Mouse (Mus musculus) right cerebral cortex, postnatal 4 days (tissue): ENCODE measurements at regions not wholly inside any gene's neighbourhood (a gene's known extent, or its start where the extent isn't known, plus 50 kb on each side); places are given as distances from the start of the nearest gene placed in this dataset.

ENCODE experiments used
- DNase-seq: peaks from one replicate; pipeline ENCODE4 v3.0.0-alpha.2; 2022

DNA sequence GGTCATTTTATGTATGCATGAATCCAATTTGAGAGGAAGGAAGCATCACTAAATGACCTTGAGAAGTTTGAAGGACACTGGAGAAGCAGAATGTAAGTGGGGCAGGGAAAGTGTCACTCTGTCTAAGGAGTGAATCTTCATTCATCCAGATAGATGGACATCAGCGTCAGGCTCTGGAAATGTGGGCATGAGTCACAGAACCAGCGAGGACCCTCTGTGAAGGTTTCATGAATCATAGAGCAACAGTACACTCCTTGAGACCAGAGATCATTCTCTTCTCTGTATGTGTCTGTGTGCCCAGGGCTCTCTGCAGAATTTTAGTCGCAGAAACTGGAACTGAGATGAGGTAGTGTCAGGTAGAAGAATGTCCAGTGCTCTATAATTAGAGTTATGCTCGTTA, 62.4 kb upstream of the Lypd6 start:
- no peak for DNase-seq

GRCm38 (mm10) chr2:50004674-50005527, 61.3 kb upstream of the Lypd6 start:
- no peak for DNase-seq

DNA sequence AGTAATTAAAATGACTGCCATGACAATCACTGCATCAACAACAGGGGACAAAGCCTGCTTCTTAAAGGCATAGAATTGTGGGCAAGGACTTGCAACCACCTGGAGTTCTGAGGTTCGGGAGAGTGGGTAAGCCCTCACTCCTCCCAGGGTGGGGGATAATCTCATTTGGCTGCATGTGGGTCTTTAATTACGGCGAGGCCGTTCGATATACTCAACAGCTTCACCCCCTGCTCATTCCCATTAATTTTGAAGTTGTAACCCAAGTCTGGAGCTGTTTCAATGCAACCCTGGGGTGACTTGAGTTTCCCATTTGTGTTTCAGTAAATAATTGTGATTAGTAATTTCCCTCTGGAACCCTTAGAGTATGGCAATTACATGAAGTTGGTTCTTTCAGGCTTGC, 57.9 kb upstream of the Lypd6 start:
- DNase-seq, result no peak

- no peak for DNase-seq
Measured at GRCm38 (mm10) chr2:50010409-50010808, 55.8 kb upstream of the Lypd6 start.

- DNase-seq, result no peak
Measured at GRCm38 (mm10) chr2:50012303-50012702, 53.9 kb upstream of the Lypd6 start.

- no peak for DNase-seq
Measured at GRCm38 (mm10) chr2:50013248-50013647, 53.0 kb upstream of the Lypd6 start.

DNA sequence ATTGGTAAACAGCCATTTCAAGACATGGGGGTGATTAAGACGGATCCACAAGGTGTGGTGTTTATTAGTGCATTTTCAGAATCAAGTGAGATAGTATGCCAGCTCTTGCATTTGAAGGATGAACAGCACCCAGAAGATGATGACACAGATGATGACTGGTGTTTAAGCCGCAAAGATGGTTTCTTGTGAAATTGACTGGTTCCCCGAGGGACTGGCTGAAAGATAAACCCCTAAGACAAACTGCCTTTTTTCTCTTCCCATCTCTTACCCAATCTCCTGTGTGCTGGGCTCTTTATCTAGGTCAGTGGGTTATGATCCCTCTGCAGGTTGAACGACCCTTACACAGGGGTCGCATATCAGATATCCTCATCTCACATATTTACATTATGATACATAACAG, 52.3 kb upstream of the Lypd6 start:
- no peak for DNase-seq

- DNase-seq, result peak; percentile 14
Measured at GRCm38 (mm10) chr2:50014683-50015082, 51.5 kb upstream of the Lypd6 start.
